Mouse (Mus musculus) heart, adult 2 months (tissue): Measurements from ENCODE around the gene Drc3. TPM values are rescaled to one million over a fixed set of nuclear protein-coding genes. Genes with fewer than 3 reads are reported as not detected.

Experiments
- DNase-seq, 2 experiments: peaks; one replicate each; pipeline ENCODE4 v3.0.0; 2021
- H3K27ac ChIP-seq: fragments of 200-600 bp; 2 replicates; pipeline ENCODE4 v1.8.1; 2022
- H3K27me3 ChIP-seq: fragments of 200-500 bp; 2 replicates; pipeline ENCODE4 v1.6.1; 2012; ENCODE audit warnings: mild to moderate bottlenecking, low read length, inconsistent platforms, mixed read lengths; ENCODE audit not compliant: control insufficient read depth, insufficient read depth
- H3K36me3 ChIP-seq: fragments of 200-500 bp; 2 replicates; pipeline ENCODE4 v1.6.1; 2012; ENCODE audit warnings: low read length, inconsistent platforms; ENCODE audit not compliant: control insufficient read depth, insufficient read depth
- H3K4me1 ChIP-seq: fragments of 200-500 bp; 2 replicates; pipeline ENCODE4 v1.6.1; 2011; ENCODE audit warnings: low read length; ENCODE audit not compliant: control insufficient read depth, insufficient read depth
- H3K4me3 ChIP-seq: fragments of 200-600 bp; 2 replicates; pipeline ENCODE4 v1.8.1; 2022
- H3K79me2 ChIP-seq: fragments of 200-500 bp; replicated peaks from 2 replicates; pipeline ENCODE4 v1.6.1; 2012; ENCODE audit warnings: mild to moderate bottlenecking, inconsistent platforms, low read length, moderate library complexity, mixed read lengths; ENCODE audit not compliant: control insufficient read depth, insufficient read depth
- H3K9ac ChIP-seq: fragments of 200-500 bp; 2 replicates; pipeline ENCODE4 v1.6.1; 2012; ENCODE audit warnings: low read depth, mild to moderate bottlenecking, control low read depth, inconsistent platforms, low read length, mixed read lengths
- CTCF ChIP-seq: fragments of 200-600 bp; IDR thresholded peaks from 2 replicates; pipeline ENCODE4 v1.8.1; 2022; ENCODE audit warnings: antibody characterized with exemption, mild to moderate bottlenecking, moderate library complexity
- EP300 ChIP-seq: fragments of 200-500 bp; IDR thresholded peaks from 2 replicates; pipeline ENCODE4 v1.6.1; 2011; ENCODE audit warnings: low read depth, low read length, control low read depth; ENCODE audit not compliant: insufficient read depth
- POLR2A ChIP-seq: fragments of 200-500 bp; IDR thresholded peaks from 2 replicates; pipeline ENCODE4 v1.6.1; 2011; ENCODE audit warnings: mild to moderate bottlenecking, low read depth, low read length, control low read depth; ENCODE audit not compliant: insufficient read depth
- WGBS: fragments of 180-500 bp; shearing (Covaris S2); methylation state at CpG from one replicate; pipeline ENCODE4 v1.1.7; 2018; 5-methylcytosine and 5-hydroxymethylcytosine counted together
- intact Hi-C: fragments of 180-260 bp; cut with DNase I; formaldehyde crosslinking; loops from one replicate; pipeline ENCODE4 v1.15.1; 2025
- polyA plus RNA-seq: library from polyadenylated mRNA; depleted of rRNA; stranded (reverse); fragments of >200 nt; gene quantifications from 2 replicates; pipeline ENCODE4 v1.2.3, GENCODE M21; 2012
- total RNA-seq, 2 experiments: library from RNA; stranded (reverse); gene quantifications; 2 replicates each; pipeline ENCODE4 v1.2.3; 2021

The Drc3 gene
- total and polyA plus RNA-seq, 3 experiments = 1.6 to 4.1 (median 2.4) TPM

DNA sequence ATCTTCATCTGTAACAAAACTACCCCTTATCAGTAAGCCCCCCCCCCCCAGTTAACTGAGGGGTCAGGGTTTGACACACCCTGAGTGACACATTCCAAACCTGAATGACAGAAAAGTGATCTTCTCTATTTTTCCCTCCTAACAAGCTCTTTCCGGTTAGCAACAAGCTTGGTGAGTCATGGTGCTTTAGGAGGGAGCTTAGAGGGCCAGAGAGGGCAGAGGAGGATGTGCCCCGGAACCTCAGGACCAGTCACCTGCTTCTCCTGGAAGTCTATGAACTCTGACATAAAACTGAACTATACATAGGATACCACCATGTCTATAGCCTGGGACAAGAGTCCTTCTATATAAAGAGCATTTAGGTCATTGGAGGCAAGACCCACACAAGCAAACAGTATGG lies 45.1 kb upstream of the Drc3 start:
- no peak overlapping the region for H3K4me3 ChIP-seq
- no peaks in the 10 kb centered on the region for H3K27me3 ChIP-seq
- peaks cover 5% of the 10 kb centered on the region for H3K79me2 ChIP-seq
- H3K27ac ChIP-seq = peak overlapping the region; percentile 57
- WGBS = 44% methylated on average over 2 of the region's 2 CpGs
- DNase-seq = no peak
- H3K4me1 ChIP-seq = peaks cover 17% of the 10 kb centered on the region
- intact Hi-C loops = loop anchor here (5.0 kb wide), 1 partner anchor 44 kb away; the partner anchor contains the start of genes Drc3 and Tom1l2
- peaks cover 2% of the 10 kb centered on the region; the same call in 1 of the 2 replicates for H3K36me3 ChIP-seq
- no peak overlapping the region for H3K9ac ChIP-seq
- TF ChIP-seq POLR2A (no peak), CTCF (no peak), EP300 (no peak)

- DNase-seq = no peak
- Histone ChIP-seq H3K9ac (no peak overlapping the region), H3K27me3 (no peaks in the 10 kb centered on the region), H3K36me3 (peaks cover 2% of the 10 kb centered on the region; the same call in 1 of the 2 replicates), H3K27ac (peak overlapping the region; percentile 57), H3K4me1 (peaks cover 17% of the 10 kb centered on the region), H3K79me2 (peaks cover 5% of the 10 kb centered on the region), H3K4me3 (no peak overlapping the region)
- WGBS = 44% methylated on average over 12 of the region's 12 CpGs
- TF ChIP-seq EP300 (no peak), POLR2A (no peak), CTCF (no peak)
- intact Hi-C loops = loop anchor here (5.0 kb wide), 1 partner anchor 44 kb away; the partner anchor contains the start of genes Drc3 and Tom1l2
Measured at GRCm38 (mm10) chr11:60308506-60309116, 44.5 kb upstream of the Drc3 start.

- H3K4me1 ChIP-seq = peaks cover 17% of the 10 kb centered on the region
- H3K4me3 ChIP-seq = no peak overlapping the region
- H3K27ac ChIP-seq = peak overlapping the region; percentile 57; the same call in 1 of the 2 replicates
- H3K79me2 ChIP-seq = peaks cover 3% of the 10 kb centered on the region
- no peaks in the 10 kb centered on the region for H3K27me3 ChIP-seq
- no peak for TF ChIP-seq POLR2A
- TF ChIP-seq EP300 = no peak
- no peak for TF ChIP-seq CTCF
- intact Hi-C loops = loop anchor here (5.0 kb wide), 1 partner anchor 42 kb away; the partner anchor contains the start of genes Drc3 and Tom1l2
- no peak for DNase-seq
- H3K9ac ChIP-seq = no peak overlapping the region
- peaks cover 2% of the 10 kb centered on the region; the same call in 1 of the 2 replicates for H3K36me3 ChIP-seq
Measured at GRCm38 (mm10) chr11:60309875-60310274, 43.3 kb upstream of the Drc3 start.

DNA sequence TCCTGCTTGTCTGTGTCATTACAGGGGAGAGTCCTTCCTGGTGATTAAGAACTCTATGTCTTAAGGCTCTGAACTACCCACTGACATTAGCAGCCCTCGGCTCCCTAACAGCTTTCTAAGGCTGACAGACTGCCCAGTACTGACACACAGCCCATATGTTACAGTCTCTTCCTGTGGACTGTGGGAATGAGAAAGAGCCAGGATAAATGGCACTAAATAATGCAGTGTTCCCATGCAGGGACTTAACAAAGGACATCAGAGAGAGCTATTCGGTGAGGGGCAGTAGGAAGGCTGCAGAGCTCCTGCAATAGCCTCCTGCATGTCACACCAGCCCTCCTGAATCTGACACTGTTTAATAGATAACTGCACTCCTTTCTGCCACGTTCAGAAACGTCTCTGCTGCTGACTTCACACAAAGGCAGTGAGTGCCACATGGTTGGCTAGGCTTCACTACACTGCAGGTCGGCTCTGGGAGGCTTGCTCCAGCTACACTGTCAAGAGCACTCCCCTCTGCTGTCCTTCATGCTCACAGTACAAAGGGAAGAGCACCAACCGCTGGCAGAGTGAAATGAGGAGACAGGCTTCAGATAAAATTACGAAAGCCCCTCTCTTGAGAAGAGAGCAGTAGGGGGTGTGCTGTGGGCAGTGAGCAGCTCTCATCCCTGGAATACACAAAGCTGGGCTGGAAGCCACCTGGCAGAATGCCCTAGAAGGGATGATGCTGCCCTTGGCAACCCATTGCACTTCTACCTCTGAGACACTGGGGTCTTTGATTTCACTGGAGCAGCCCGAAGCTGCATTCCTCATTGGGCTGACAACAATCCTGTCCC lies 41.9 kb upstream of the Drc3 start:
- H3K79me2 ChIP-seq = peaks cover 3% of the 10 kb centered on the region
- WGBS = 9% methylated on average over 8 of the region's 8 CpGs
- no peak overlapping the region for H3K4me3 ChIP-seq
- intact Hi-C loops = no loop called here
- no peak overlapping the region for H3K9ac ChIP-seq
- DNase-seq = peak; percentile 75 to 78
- no peaks in the 10 kb centered on the region for H3K27me3 ChIP-seq
- H3K36me3 ChIP-seq = peaks cover 2% of the 10 kb centered on the region; the same call in 1 of the 2 replicates
- TF ChIP-seq CTCF (peak; percentile 22; the same call in 1 of the 2 replicates), EP300 (no peak), POLR2A (no peak)
- H3K27ac ChIP-seq = peak overlapping the region; percentile 6; the same call in 1 of the 2 replicates
- H3K4me1 ChIP-seq = peaks cover 17% of the 10 kb centered on the region

DNA sequence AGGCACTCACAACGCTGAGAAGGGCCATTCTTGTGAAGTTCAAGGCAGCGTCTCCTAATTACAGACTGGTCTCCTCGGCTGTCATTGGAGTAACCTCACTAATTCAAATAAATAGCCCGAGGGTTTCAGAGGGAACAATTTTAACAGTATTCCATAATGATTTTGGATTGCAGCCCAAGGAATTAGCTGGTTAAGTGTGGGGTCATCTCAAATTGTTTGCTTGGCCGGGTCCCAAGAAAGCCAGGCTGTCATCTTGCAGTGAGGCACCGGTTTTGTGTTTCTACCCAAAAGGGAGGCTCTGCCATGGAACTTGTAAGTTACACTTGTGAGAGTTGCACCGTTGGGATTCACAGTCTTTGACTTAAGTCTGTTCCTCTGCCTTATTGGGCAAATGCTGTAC lies 36.9 kb upstream of the Drc3 start:
- no peak for TF ChIP-seq EP300
- no peak for TF ChIP-seq POLR2A
- no peak for TF ChIP-seq CTCF
- H3K27me3 ChIP-seq = no peaks in the 10 kb centered on the region
- peaks cover under 1% of the 10 kb centered on the region for H3K79me2 ChIP-seq
- H3K27ac ChIP-seq = no peak overlapping the region
- H3K4me3 ChIP-seq = no peak overlapping the region
- WGBS = 71% methylated on average over 7 of the region's 7 CpGs
- H3K4me1 ChIP-seq = peaks cover 7% of the 10 kb centered on the region
- intact Hi-C loops = no loop called here
- no peak overlapping the region for H3K9ac ChIP-seq
- no peak for DNase-seq
- 0 out of 2 replicates have a peak, but pooled peaks cover 1% of the 10 kb centered on the region for H3K36me3 ChIP-seq
